Mouse (Mus musculus) embryonic stem cell, embryonic (primary cell): Measurements from ENCODE around the gene Ppargc1a.

Source experiments
- CTCF ChIA-PET, 4 experiments: fragments of 300-600 bp in 2 of 4; fragments of 350-600 bp in 2 of 4; sonication (Branson Sonifier 250); formaldehyde crosslinking; loops; one replicate each; lab custom pipeline; 2022; ENCODE audit warnings: inconsistent platforms in 2 of 4; lab: Charles Lee
- POLR2A ChIA-PET, 4 experiments: fragments of 300-600 bp in 2 of 4; fragments of 350-600 bp in 2 of 4; sonication (Branson Sonifier 250); formaldehyde crosslinking; loops; one replicate each; lab custom pipeline; 2022; ENCODE audit warnings: antibody characterized with exemption in 4 of 4, inconsistent platforms in 1 of 4; lab: Charles Lee

Ppargc1a gene

GRCm38 (mm10) chr5:51529444-51529843 is 38.1 kb downstream of the Ppargc1a start:
- ChIA-PET CTCF (no interaction called here), POLR2A (no interaction called here)

DNA sequence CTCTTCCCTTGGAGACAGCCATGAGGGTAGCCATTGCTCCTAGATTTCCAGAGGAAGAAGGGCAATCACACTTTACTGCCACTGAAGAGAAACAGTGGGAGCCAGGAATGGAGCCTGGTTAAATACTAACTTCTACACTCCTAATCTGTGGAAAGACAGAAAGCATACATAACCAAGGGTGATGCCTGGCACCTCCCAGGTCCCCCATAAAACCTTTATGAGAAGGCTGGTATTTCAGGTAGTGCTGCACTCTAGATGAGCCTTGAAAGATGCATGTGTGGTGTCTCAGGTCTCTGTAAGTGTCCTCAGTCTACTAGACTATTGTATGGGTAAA is 39.4 kb downstream of the Ppargc1a start:
- CTCF ChIA-PET: no interaction called here
- POLR2A ChIA-PET: no interaction called here

DNA sequence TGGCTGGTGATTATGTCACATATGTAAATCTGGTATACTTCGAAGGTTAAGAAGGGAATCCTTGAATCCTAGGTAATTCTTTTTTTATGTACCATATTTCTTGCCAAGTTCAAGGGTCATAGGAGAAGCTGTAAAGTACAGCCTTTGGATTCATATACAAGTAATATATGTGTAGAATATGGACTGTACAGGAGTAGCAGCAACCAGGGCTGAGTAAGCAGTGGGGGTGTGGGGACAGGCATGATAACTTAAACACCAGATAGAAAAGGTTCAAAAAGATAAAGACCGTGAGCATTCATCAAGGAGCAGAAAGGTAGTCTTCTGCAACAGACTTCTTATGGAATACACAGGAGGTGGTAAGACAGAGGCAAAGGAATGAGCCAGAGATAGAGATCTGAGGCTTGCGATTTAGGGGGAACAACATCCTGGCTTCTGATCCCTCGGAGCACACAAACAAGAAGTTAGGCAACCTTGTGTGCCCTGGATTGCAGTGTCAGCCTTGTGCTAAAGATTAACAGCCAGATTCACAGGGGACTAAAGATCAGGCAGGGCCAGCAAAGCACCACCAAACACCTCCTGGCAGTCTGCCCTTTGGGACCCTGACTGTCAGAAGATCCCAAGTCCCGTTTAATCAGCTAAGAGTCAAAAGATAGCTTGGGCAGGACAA is 39.9 kb downstream of the Ppargc1a start:
- ChIA-PET POLR2A (no interaction called here), CTCF (no interaction called here)

DNA sequence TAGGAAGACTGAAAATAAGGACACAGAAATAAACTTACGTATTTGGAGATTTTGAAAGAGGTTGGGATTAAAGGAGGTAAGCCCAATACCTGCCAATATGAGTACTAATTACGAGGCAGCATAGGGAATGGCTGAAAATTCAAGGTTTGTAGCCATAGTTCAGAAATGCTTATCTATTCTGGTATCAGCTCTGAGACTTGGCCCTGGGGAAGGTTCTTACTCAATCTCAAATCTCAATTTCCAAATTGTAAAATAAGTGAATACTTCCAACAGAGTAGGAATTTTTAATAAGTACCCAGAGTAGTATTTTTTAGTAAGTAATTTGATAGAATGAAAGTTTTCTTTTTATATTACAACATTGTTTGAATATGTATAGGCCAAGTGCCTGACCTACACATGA is 41.7 kb downstream of the Ppargc1a start:
- CTCF ChIA-PET: no interaction called here
- POLR2A ChIA-PET: no interaction called here

DNA sequence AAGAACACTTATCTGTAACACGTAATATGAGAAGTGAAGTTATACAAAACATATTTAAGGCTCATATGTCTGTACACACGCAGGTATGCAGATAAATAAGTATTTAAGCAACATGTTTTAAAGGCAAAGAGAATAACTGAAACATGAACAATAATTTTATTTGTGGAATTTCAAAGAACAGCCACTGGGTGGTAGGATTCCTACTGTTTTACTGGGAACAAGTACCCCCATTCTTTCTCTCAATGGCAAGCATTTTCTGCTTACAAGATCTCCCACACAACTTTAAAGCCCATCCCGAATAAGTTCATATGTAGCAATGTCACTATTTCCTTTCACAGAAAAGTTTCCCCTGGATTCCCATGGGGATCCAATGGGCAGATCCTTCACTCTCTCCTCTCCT is 46.7 kb downstream of the Ppargc1a start:
- CTCF ChIA-PET: no interaction called here
- POLR2A ChIA-PET: interaction anchor here in 1 of 4 experiments (1.2 kb wide), 1 partner anchor 35 kb away, joined by 3 read pairs; no protein-coding TSS in a partner anchor

GRCm38 (mm10) chr5:51517440-51518187 is 49.9 kb downstream of the Ppargc1a start:
- POLR2A ChIA-PET: no interaction called here
- CTCF ChIA-PET: no interaction called here

DNA sequence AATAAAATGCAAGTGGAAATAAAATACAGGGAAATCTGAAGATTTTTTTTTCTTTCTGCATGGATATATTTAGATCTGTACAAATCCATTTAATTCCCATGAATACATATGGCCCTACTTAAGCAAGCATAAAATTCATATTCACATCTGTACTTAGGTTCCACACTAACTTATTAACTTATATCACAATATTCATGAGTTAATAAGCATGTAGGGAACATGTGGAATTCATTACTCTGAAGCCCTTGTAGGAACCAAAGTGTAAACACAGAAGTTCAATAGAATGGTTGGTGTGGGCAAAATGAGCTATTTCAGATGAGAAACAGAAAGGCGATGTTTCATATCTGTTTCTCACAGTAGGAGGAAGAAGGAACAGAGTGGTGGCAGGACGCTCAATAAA is 62.9 kb downstream of the Ppargc1a start:
- CTCF ChIA-PET: no interaction called here
- POLR2A ChIA-PET: no interaction called here

DNA sequence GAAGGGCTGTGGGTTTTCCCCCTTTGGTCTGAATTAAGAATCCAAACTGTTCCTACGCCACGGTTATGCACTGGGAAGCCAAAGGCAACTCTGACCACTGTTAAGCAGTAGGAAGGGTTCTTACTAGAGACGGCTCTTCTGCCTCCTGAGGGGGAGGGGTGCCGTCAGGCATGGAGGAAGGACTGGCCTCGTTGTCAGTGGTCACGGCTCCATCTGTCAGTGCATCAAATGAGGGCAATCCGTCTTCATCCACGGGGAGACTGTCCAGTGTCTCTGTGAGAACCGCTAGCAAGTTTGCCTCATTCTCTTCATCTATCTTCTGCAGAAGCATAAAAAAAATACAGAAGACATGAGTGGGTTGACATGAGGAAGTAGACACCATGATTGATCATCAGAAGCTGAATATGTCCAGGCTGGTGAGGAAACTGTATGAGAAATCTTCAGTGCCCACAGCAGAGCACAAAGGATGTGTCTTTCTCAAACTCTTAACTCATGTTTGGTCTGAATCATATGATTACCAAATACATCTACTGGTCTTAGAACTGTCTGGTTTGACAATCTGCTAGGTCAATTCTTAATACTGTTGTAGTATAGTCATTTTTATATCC is 69.5 kb downstream of the Ppargc1a start:
- ChIA-PET CTCF (interaction anchor here in 1 of 4 experiments (0.6 kb wide), 1 partner anchor 27 kb away, joined by 5 read pairs; no protein-coding TSS in a partner anchor), POLR2A (no interaction called here)

- CTCF ChIA-PET: no interaction called here
Measured at GRCm38 (mm10) chr5:51495446-51495845, 72.1 kb downstream of the Ppargc1a start.

GRCm38 (mm10) chr5:51494358-51494876 is 73.1 kb downstream of the Ppargc1a start:
- POLR2A ChIA-PET: interaction anchor here in 1 of 4 experiments (0.7 kb wide), 1 partner anchor 32 kb away, joined by 4 read pairs; no protein-coding TSS in a partner anchor
- CTCF ChIA-PET: interaction anchor here in 1 of 4 experiments (0.9 kb wide), 1 partner anchor 14 kb away, joined by 3 read pairs; no protein-coding TSS in a partner anchor

More at GRCm38 (mm10) chr5:51495446-51495845, 72.1 kb downstream of the Ppargc1a start:
- POLR2A ChIA-PET: no interaction called here

DNA sequence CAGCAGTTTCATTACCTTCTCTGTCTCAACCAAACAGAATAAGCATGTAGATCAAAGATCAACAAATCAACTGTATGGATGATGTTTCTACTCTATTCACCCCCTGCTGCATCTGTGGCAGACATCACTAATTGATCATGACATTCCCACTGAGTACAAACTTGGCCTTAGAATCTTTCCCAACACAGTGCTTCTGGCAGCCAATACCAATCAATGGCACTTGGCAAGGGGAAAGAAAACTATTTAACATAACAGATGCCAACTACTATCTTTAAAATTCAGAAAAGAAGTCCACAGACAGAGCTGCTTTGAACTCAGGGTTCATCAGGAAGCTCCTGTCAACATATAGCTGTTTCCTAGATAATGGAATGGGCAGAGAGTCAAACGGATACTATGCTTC is 83.8 kb downstream of the Ppargc1a start:
- POLR2A ChIA-PET: no interaction called here

GRCm38 (mm10) chr5:51479859-51480258 is 87.7 kb downstream of the Ppargc1a start:
- CTCF ChIA-PET: interaction anchor here in 1 of 4 experiments (0.7 kb wide), 1 partner anchor 585 kb away, joined by 3 read pairs; no protein-coding TSS in a partner anchor
- POLR2A ChIA-PET: no interaction called here

More for the DNA sequence above, 83.8 kb downstream of the Ppargc1a start:
- CTCF ChIA-PET: no interaction called here

GRCm38 (mm10) chr5:51479456-51479855 is 88.1 kb downstream of the Ppargc1a start:
- CTCF ChIA-PET: interaction anchor here in 1 of 4 experiments (0.7 kb wide), 1 partner anchor 585 kb away, joined by 3 read pairs; no protein-coding TSS in a partner anchor
- POLR2A ChIA-PET: no interaction called here

DNA sequence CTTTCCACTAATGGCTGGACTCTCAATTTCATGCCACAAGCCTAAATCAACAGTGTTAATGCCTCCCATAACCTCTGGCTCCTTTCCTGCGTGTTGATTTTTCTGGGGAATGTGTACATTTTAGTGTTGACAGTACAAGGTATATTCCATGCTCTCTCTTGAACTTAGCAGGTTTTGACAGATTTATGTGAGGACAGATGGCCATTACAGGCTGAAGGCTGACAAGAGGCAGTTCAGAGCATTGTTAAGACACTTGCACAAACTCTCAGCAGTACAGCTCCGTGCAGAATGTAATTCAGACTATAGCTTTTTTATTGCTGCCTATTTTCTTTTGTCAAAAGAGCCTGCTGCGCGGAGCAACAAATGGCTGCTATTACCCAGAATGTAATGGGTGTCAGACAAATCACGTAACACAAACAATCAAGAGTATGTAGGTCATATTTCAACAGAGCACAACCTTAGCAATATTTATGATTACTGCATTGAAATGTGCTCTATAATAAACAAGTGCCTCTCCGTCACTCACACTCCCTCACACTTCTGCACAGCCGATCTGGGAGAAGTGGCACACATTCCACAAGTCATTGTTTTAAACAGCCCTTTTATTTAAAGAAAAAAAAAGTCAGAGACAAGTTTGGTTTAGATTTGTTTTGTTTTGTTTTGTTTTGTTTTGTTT is 89.1 kb downstream of the Ppargc1a start:
- CTCF ChIA-PET: no interaction called here
- POLR2A ChIA-PET: no interaction called here

DNA sequence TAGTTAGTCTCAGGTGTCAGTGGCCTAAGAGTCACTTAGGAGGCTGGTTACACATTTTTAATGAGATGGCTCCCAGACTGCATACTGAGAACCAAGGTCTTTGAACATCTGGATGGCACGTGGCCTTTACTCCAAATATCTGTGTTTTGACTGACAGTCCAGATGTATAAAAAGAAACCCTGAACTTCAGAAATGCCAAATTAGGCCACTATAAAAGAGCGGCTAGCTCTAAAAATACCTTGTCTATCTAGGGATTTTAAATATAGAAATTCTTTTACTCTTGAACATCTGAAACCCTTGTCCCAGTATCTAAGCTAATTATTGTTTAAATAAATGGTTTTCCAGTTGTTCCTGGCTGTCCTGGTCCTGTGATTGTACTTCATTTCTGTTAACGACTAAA is 90.4 kb downstream of the Ppargc1a start:
- ChIA-PET CTCF (no interaction called here), POLR2A (interaction anchor here in 1 of 4 experiments (0.6 kb wide), 1 partner anchor 10 kb away, joined by 5 read pairs; no protein-coding TSS in a partner anchor)

- CTCF ChIA-PET: no interaction called here
Measured at GRCm38 (mm10) chr5:51475034-51475541, 92.4 kb downstream of the Ppargc1a start.

DNA sequence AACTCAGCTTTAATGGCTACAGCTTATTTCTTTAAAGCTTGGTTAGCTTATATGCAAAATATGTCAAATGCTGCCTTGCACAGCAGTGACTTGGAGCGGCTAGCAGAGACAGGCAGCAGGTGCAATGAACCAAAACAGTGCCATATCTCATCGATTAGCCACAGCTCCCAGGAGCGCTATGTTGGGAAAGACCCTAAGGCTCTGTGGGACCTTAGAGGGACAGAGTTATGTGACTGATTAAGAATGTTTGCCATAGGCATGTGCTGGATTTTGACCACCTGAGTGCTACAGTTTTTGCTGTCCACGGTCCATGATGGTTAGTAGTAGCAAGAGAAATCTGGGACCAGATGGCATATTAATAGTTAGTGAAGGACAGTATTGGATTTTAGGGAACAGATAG is 95.9 kb downstream of the Ppargc1a start:
- ChIA-PET POLR2A (no interaction called here), CTCF (no interaction called here)

More at GRCm38 (mm10) chr5:51475034-51475541, 92.4 kb downstream of the Ppargc1a start:
- POLR2A ChIA-PET: no interaction called here

DNA sequence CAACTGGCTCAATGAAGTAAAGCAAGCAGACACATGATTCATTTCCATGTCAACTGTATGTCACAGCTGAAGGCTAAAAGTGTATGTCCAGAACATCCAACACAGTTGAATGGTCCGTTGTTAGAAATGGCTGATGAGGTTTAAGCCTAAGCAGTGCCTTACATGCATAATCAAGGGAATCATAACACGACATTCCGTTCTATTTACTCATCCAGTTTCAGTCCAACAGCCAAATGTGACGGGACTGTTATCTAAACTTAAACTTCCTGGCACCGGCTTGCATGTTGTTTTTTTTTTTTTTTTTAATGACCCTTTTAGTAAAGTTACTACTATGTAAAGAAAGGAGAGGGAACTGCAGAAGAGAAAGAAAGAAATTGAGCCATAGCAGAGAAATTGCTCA is 101.5 kb downstream of the Ppargc1a start:
- CTCF ChIA-PET: interaction anchor here in 1 of 4 experiments (0.5 kb wide), 1 partner anchor 1649 kb away, joined by 19 read pairs; no protein-coding TSS in a partner anchor
- POLR2A ChIA-PET: interaction anchor here in 1 of 4 experiments (0.7 kb wide), 2 partner anchors 84 to 326 kb away, joined by 3 to 5 read pairs; no protein-coding TSS in a partner anchor

GRCm38 (mm10) chr5:51452033-51452432 is 115.5 kb downstream of the Ppargc1a start:
- POLR2A ChIA-PET: no interaction called here

More at GRCm38 (mm10) chr5:51452033-51452432, 115.5 kb downstream of the Ppargc1a start:
- CTCF ChIA-PET: no interaction called here
